Mouse (Mus musculus) c-Kit-positive CD71-positive TER-119-negative erythroid progenitor cells, embryonic 14.5 days (primary cell): ENCODE results near the gene Ttll13.

Experiments used
- DNase-seq: peaks from one replicate; pipeline ENCODE4 v3.0.0-alpha.2; 2013; ENCODE audit warnings: low read depth

Gene Ttll13

GRCm38 (mm10) chr7:80268897-80269750 is 22.9 kb downstream of the Ttll13 start, which contains the start of gene Vps33b:
Gene Vps33b (plus strand): TSS chr7:80269649.
- DNase-seq = peak; percentile 95

GRCm38 (mm10) chr7:80269751-80270255 is 23.6 kb downstream of the Ttll13 start:
- DNase-seq = no peak

- no peak for DNase-seq
Observed at GRCm38 (mm10) chr7:80273456-80273855, 27.3 kb downstream of the Ttll13 start.

GRCm38 (mm10) chr7:80276374-80276773 is 30.2 kb downstream of the Ttll13 start:
- no peak for DNase-seq

- no peak for DNase-seq
Observed at GRCm38 (mm10) chr7:80280032-80280431, 33.9 kb downstream of the Ttll13 start.

- DNase-seq = no peak
Observed at GRCm38 (mm10) chr7:80280998-80281397, 34.8 kb downstream of the Ttll13 start.

GRCm38 (mm10) chr7:80281646-80282045 is 35.5 kb downstream of the Ttll13 start:
- DNase-seq = no peak

- no peak for DNase-seq
Observed at GRCm38 (mm10) chr7:80283226-80283918, 37.2 kb downstream of the Ttll13 start.

- no peak for DNase-seq
Observed at GRCm38 (mm10) chr7:80284391-80284790, 38.2 kb downstream of the Ttll13 start.

GRCm38 (mm10) chr7:80285725-80286124 is 39.5 kb downstream of the Ttll13 start:
- DNase-seq = no peak

GRCm38 (mm10) chr7:80287736-80288135 is 41.6 kb downstream of the Ttll13 start:
- no peak for DNase-seq

- DNase-seq = peak; percentile 95
Observed at GRCm38 (mm10) chr7:80294062-80294763, 48.0 kb downstream of the Ttll13 start, which contains the start of gene Prc1. Gene Prc1 (plus strand): TSS chr7:80294450.

- no peak for DNase-seq
Observed at GRCm38 (mm10) chr7:80294764-80295648, 48.8 kb downstream of the Ttll13 start.

GRCm38 (mm10) chr7:80296462-80296861 is 50.3 kb downstream of the Ttll13 start:
- DNase-seq = no peak

- no peak for DNase-seq
Observed at GRCm38 (mm10) chr7:80297041-80297440, 50.9 kb downstream of the Ttll13 start.

- DNase-seq = no peak
Observed at GRCm38 (mm10) chr7:80298754-80299153, 52.6 kb downstream of the Ttll13 start.

GRCm38 (mm10) chr7:80299568-80299967 is 53.4 kb downstream of the Ttll13 start:
- DNase-seq = no peak

- no peak for DNase-seq
Observed at GRCm38 (mm10) chr7:80301522-80301921, 55.3 kb downstream of the Ttll13 start.

- no peak for DNase-seq
Observed at GRCm38 (mm10) chr7:80307766-80308165, 61.6 kb downstream of the Ttll13 start.
